Mouse (Mus musculus): Measurements from ENCODE around the gene Eif3g.

The Eif3g gene

GRCm38 (mm10) chr9:20888386-20888765 lies 10.0 kb downstream of the Eif3g start:
- DNase-seq (ENCODE audit: low read depth, low spot score) = no peak

- DNase-seq (ENCODE audit: low read depth, low spot score) = peak; percentile 84
Observed at GRCm38 (mm10) chr9:20887704-20888385, 10.6 kb downstream of the Eif3g start, which contains the start of gene Ppan. Ppan (plus strand) TSS chr9:20888175.

GRCm38 (mm10) chr9:20887191-20887590 lies 11.2 kb downstream of the Eif3g start:
- no peak for DNase-seq (ENCODE audit: low read depth, low spot score)

- no peak for DNase-seq (ENCODE audit: low read depth, low spot score)
Observed at GRCm38 (mm10) chr9:20886563-20886962, 11.9 kb downstream of the Eif3g start.

- DNase-seq (ENCODE audit: low read depth, low spot score) = no peak
Observed at GRCm38 (mm10) chr9:20879097-20879792, 19.2 kb downstream of the Eif3g start, which contains the start of gene Angptl6. Angptl6 (minus strand) TSS chr9:20879727.

- no peak for DNase-seq (ENCODE audit: low read depth, low spot score)
Observed at GRCm38 (mm10) chr9:20878710-20879065, 19.7 kb downstream of the Eif3g start.

GRCm38 (mm10) chr9:20878041-20878709 lies 20.2 kb downstream of the Eif3g start:
- DNase-seq (ENCODE audit: low read depth, low spot score) = peak; percentile 98

- DNase-seq (ENCODE audit: low read depth, low spot score) = no peak
Observed at GRCm38 (mm10) chr9:20877118-20878040, 21.0 kb downstream of the Eif3g start.

GRCm38 (mm10) chr9:20876318-20877117 lies 21.9 kb downstream of the Eif3g start:
- no peak for DNase-seq (ENCODE audit: low read depth, low spot score)

GRCm38 (mm10) chr9:20875021-20875790 lies 23.2 kb downstream of the Eif3g start:
- DNase-seq (ENCODE audit: low read depth, low spot score) = no peak

- DNase-seq (ENCODE audit: low read depth, low spot score) = no peak
Observed at GRCm38 (mm10) chr9:20873521-20873920, 24.9 kb downstream of the Eif3g start.

- no peak for DNase-seq (ENCODE audit: low read depth, low spot score)
Observed at GRCm38 (mm10) chr9:20872991-20873390, 25.4 kb downstream of the Eif3g start.

- no peak for DNase-seq (ENCODE audit: low read depth, low spot score)
Observed at GRCm38 (mm10) chr9:20870211-20871173, 27.9 kb downstream of the Eif3g start.

GRCm38 (mm10) chr9:20869246-20869645 lies 29.2 kb downstream of the Eif3g start:
- no peak for DNase-seq (ENCODE audit: low read depth, low spot score)

- no peak for DNase-seq (ENCODE audit: low read depth, low spot score)
Observed at GRCm38 (mm10) chr9:20868448-20869001, 29.9 kb downstream of the Eif3g start, which contains the start of gene A230050P20Rik. A230050P20Rik (plus strand) TSS chr9:20868642.

- DNase-seq (ENCODE audit: low read depth, low spot score) = no peak
Observed at GRCm38 (mm10) chr9:20866879-20867278, 31.5 kb downstream of the Eif3g start.

GRCm38 (mm10) chr9:20862225-20862624 lies 36.2 kb downstream of the Eif3g start:
- DNase-seq (ENCODE audit: low read depth, low spot score) = no peak

- DNase-seq (ENCODE audit: low read depth, low spot score) = no peak
Observed at GRCm38 (mm10) chr9:20861821-20862220, 36.6 kb downstream of the Eif3g start.

Measured in WW6 (cell line).